Mouse (Mus musculus) liver, postnatal 0 days (tissue): Measurements from ENCODE around the gene Btrc. TPM values are rescaled to one million over a fixed set of nuclear protein-coding genes. Genes with fewer than 3 reads are reported as not detected.

ENCODE experiments used
- ATAC-seq: fragments of 200-750 bp; cut with Nextera tagmentation; 2 replicates; pipeline ENCODE4 v1.8.0; 2017; ENCODE audit warnings: mild to moderate bottlenecking, moderate library complexity
- DNase-seq: peaks from one replicate; pipeline ENCODE4 v3.0.0-alpha.2; 2016
- H3K27ac ChIP-seq: fragments of 300-500 bp; sonication (generic); 2 replicates; pipeline ENCODE4 v1.5.1; 2014; ENCODE audit warnings: antibody characterized with exemption, moderate library complexity, mild to moderate bottlenecking, low read depth
- H3K27me3 ChIP-seq: fragments of 300-500 bp; sonication (generic); 2 replicates; pipeline ENCODE4 v1.6.1; 2014; ENCODE audit warnings: low read length, control low read depth, mixed read lengths; ENCODE audit not compliant: insufficient read depth
- H3K36me3 ChIP-seq: fragments of 300-500 bp; sonication (generic); replicated peaks from 2 replicates; pipeline ENCODE4 v1.6.1; 2014; ENCODE audit warnings: mild to moderate bottlenecking, control low read depth, low read length, moderate library complexity, mixed read lengths; ENCODE audit not compliant: insufficient read depth
- H3K4me1 ChIP-seq: fragments of 300-500 bp; sonication (generic); 2 replicates; pipeline ENCODE4 v1.6.1; 2014; ENCODE audit warnings: antibody characterized with exemption, mild to moderate bottlenecking, control low read depth; ENCODE audit not compliant: insufficient read depth
- H3K4me2 ChIP-seq: fragments of 300-500 bp; sonication (generic); 2 replicates; pipeline ENCODE4 v1.6.1; 2014; ENCODE audit warnings: low read depth, mild to moderate bottlenecking, low read length, moderate library complexity, mixed read lengths
- H3K4me3 ChIP-seq: fragments of 300-500 bp; sonication (generic); 2 replicates; pipeline ENCODE4 v1.5.1; 2014; ENCODE audit warnings: low read depth, low read length
- H3K9ac ChIP-seq: fragments of 300-500 bp; sonication (generic); replicated peaks from 2 replicates; pipeline ENCODE4 v1.6.1; 2014; ENCODE audit warnings: mild to moderate bottlenecking, moderate library complexity
- H3K9me3 ChIP-seq: fragments of 300-500 bp; sonication (generic); 2 replicates; pipeline ENCODE4 v1.6.1; 2016; ENCODE audit warnings: mild to moderate bottlenecking, control low read depth, low read length, mixed read lengths
- CTCF ChIP-seq: sonication (generic); IDR thresholded peaks from 2 replicates; pipeline ENCODE4 v1.5.1; 2016; ENCODE audit warnings: antibody characterized with exemption, low read depth
- EP300 ChIP-seq: IDR thresholded peaks from 2 replicates; pipeline ENCODE4 v1.6.1; 2016; ENCODE audit warnings: antibody characterized with exemption, low read depth, mild to moderate bottlenecking
- WGBS: fragments of 180-500 bp; shearing (Covaris S2); extraction: QIAGEN DNeasy Blood & Tissue Kit; methylation state at CpG from one replicate; pipeline ENCODE4 v1.1.7; 2014; ENCODE audit not compliant: insufficient replicate concordance; 5-methylcytosine and 5-hydroxymethylcytosine counted together
- polyA plus RNA-seq: library from polyadenylated mRNA; unstranded; fragments of >200 nt; fragmentation: Nextera tagmentation; extraction: Ambion mirVana; gene quantifications from 2 replicates; pipeline ENCODE4 v1.2.1, GENCODE M21; 2015

The Btrc gene
- polyA plus RNA-seq, 1 experiment from 2014 or later: 21.3 TPM

GRCm38 (mm10) chr19:45535929-45536328 is 172.4 kb downstream of the Btrc start:
- Histone ChIP-seq H3K27me3 (peaks cover 3% of the 10 kb centered on the region; the same call in 1 of the 2 replicates), H3K4me1 (peaks cover 5% of the 10 kb centered on the region; the same call in 1 of the 2 replicates), H3K9ac (no peak overlapping the region), H3K9me3 (no peaks in the 10 kb centered on the region), H3K36me3 (no peaks in the 10 kb centered on the region), H3K4me3 (no peak overlapping the region), H3K27ac (no peak overlapping the region), H3K4me2 (no peak overlapping the region)
- no peak for TF ChIP-seq EP300
- TF ChIP-seq CTCF: no peak
- WGBS: 56% methylated on average over 6 of the region's 6 CpGs
- DNase-seq: no peak
- no peak for ATAC-seq

GRCm38 (mm10) chr19:45537505-45537904 is 174.0 kb downstream of the Btrc start:
- TF ChIP-seq CTCF: peak; percentile 84
- no peak for TF ChIP-seq EP300
- 56% methylated on average over 1 of the region's 1 CpGs for WGBS
- peak; percentile 70 for DNase-seq
- Histone ChIP-seq H3K9me3 (no peaks in the 10 kb centered on the region), H3K36me3 (no peaks in the 10 kb centered on the region), H3K4me3 (no peak overlapping the region), H3K4me1 (peaks cover 12% of the 10 kb centered on the region), H3K27ac (no peak overlapping the region), H3K9ac (no peak overlapping the region), H3K27me3 (peaks cover 13% of the 10 kb centered on the region), H3K4me2 (no peak overlapping the region)
- ATAC-seq: 0 out of 2 replicates have a peak, but pooled peaks have one; percentile 46

- H3K9me3 ChIP-seq: no peaks in the 10 kb centered on the region
- no peak overlapping the region for H3K9ac ChIP-seq
- WGBS: 39% methylated on average over 8 of the region's 8 CpGs
- H3K27me3 ChIP-seq: peaks cover 21% of the 10 kb centered on the region
- no peak for ATAC-seq
- peak; percentile 49 for DNase-seq
- TF ChIP-seq CTCF: no peak
- no peak for TF ChIP-seq EP300
- H3K4me1 ChIP-seq: peaks cover 17% of the 10 kb centered on the region
- peak overlapping the region; percentile 74 for H3K4me2 ChIP-seq
- H3K27ac ChIP-seq: no peak overlapping the region; the same call in 1 of the 2 replicates
- peak overlapping the region; percentile 39; the same call in 1 of the 2 replicates for H3K4me3 ChIP-seq
- no peaks in the 10 kb centered on the region for H3K36me3 ChIP-seq
Observed at GRCm38 (mm10) chr19:45540657-45541408, 177.3 kb downstream of the Btrc start.

GRCm38 (mm10) chr19:45541409-45542041 is 178.0 kb downstream of the Btrc start:
- H3K9me3 ChIP-seq: no peaks in the 10 kb centered on the region
- ATAC-seq (peak; percentile 22; the same call in 1 of the 2 replicates), DNase-seq (peak; percentile 63)
- peak overlapping the region; percentile 8; the same call in 1 of the 2 replicates for H3K27ac ChIP-seq
- H3K36me3 ChIP-seq: no peaks in the 10 kb centered on the region
- TF ChIP-seq CTCF (no peak), EP300 (no peak)
- peak overlapping the region; percentile 74 for H3K4me2 ChIP-seq
- peaks cover 21% of the 10 kb centered on the region for H3K27me3 ChIP-seq
- peaks cover 17% of the 10 kb centered on the region for H3K4me1 ChIP-seq
- under 1% methylated on average over 27 of the region's 58 CpGs for WGBS
- H3K9ac ChIP-seq: no peak overlapping the region; the same call in 1 of the 2 replicates
- H3K4me3 ChIP-seq: peak overlapping the region; percentile 39

- 40% methylated on average over 3 of the region's 3 CpGs for WGBS
- Histone ChIP-seq H3K4me2 (peak overlapping the region; percentile 74), H3K36me3 (no peaks in the 10 kb centered on the region), H3K27ac (no peak overlapping the region), H3K9ac (no peak overlapping the region), H3K4me1 (peaks cover 17% of the 10 kb centered on the region), H3K27me3 (peaks cover 22% of the 10 kb centered on the region), H3K9me3 (no peaks in the 10 kb centered on the region), H3K4me3 (peak overlapping the region; percentile 39; the same call in 1 of the 2 replicates)
- DNase-seq (no peak), ATAC-seq (no peak)
- no peak for TF ChIP-seq EP300
- TF ChIP-seq CTCF: no peak
Observed at GRCm38 (mm10) chr19:45542061-45542460, 178.5 kb downstream of the Btrc start.

GRCm38 (mm10) chr19:45544152-45544924 is 180.8 kb downstream of the Btrc start:
- peak; percentile 33; the same call in 1 of the 2 replicates for ATAC-seq
- Histone ChIP-seq H3K27ac (no peak overlapping the region), H3K27me3 (peaks cover 25% of the 10 kb centered on the region), H3K4me2 (peak overlapping the region; percentile 86), H3K4me3 (peak overlapping the region; percentile 43), H3K9ac (peak overlapping the region; percentile 18; the same call in 1 of the 2 replicates), H3K36me3 (no peaks in the 10 kb centered on the region), H3K4me1 (peaks cover 14% of the 10 kb centered on the region), H3K9me3 (no peaks in the 10 kb centered on the region)
- TF ChIP-seq EP300 (no peak), CTCF (no peak)
- 2% methylated on average over 22 of the region's 26 CpGs for WGBS
- DNase-seq: peak; percentile 49
